Mouse (Mus musculus): ENCODE data around the gene Mag.

Mag gene

GRCm38 (mm10) chr7:30863386-30863785 is 51.3 kb downstream of the Mag start:
- no peak for DNase-seq

DNA sequence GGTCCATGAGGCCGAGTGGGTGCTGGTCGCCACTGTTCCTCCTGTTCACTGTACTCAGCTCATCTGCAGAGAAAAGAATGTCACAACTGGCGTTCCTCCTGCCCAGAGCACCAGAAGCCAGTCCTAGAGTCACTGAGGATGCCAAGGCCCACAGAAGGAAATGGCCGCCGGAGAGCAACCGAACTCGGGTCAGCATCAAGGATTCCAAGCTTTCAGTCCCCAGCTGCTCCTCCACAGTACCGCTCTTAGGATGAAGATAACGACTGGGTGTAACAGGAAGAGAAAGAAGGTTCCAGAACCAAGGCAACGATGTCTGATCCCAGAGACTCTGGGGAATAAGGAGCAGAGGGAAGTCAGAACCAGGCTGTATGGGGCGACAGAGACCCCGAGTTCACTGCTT is 53.2 kb downstream of the Mag start, which contains the start of gene Ffar1:
Gene Ffar1, minus strand, starts transcription at position 101 of the 400 bp plus-strand sequence.
- DNase-seq: no peak

- DNase-seq: peak; percentile 45 to 48
Measured at GRCm38 (mm10) chr7:30859635-30860402, 54.9 kb downstream of the Mag start.

DNA sequence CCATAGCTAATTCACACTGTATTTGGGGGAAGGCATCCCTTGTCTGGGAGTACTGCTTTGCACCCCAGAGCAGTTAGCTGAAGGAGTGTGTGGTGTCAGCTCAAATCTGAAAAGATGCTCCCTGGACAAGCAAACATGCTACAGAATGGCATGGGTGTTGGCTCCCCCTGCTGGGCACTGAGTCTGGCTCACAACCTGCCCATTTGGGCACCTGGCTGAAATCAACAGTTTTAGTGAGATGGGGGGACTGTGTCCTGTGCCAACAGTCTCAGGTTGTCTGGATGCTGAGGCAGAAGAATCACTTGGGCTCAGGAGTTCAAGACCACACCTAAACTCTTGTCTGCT is 55.4 kb downstream of the Mag start:
- peak; percentile 60 to 62 for DNase-seq

DNA sequence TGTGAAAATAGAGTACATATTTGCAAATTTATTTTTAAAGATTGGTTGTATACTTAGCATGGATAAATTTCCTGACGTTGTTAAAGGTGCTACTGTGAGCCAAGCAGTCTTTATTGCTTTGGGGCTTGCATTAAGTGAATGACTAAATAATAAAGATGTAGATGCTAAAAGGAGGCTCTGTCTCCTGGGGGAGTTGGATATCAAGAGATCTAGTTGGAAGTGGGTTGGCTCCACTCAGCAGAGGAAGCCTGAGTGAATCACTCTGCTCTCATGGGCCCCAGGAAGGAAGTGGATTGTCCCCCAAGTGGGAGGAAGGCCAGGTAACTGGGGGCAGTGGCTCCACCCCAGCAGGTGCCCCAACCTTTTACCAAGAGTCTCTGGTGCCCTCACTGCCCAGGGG is 56.9 kb downstream of the Mag start:
- no peak for DNase-seq

- DNase-seq: no peak
Measured at GRCm38 (mm10) chr7:30856078-30856477, 58.6 kb downstream of the Mag start, which contains the start of gene Ffar3. Gene Ffar3 (minus strand): TSS chr7:30856178.

GRCm38 (mm10) chr7:30851421-30851820 is 63.3 kb downstream of the Mag start:
- no peak for DNase-seq

All from cerebellum, postnatal 36 days (tissue).